8 mouse cellular contexts compared by ENCODE assay signal in the genomic region with DNA sequence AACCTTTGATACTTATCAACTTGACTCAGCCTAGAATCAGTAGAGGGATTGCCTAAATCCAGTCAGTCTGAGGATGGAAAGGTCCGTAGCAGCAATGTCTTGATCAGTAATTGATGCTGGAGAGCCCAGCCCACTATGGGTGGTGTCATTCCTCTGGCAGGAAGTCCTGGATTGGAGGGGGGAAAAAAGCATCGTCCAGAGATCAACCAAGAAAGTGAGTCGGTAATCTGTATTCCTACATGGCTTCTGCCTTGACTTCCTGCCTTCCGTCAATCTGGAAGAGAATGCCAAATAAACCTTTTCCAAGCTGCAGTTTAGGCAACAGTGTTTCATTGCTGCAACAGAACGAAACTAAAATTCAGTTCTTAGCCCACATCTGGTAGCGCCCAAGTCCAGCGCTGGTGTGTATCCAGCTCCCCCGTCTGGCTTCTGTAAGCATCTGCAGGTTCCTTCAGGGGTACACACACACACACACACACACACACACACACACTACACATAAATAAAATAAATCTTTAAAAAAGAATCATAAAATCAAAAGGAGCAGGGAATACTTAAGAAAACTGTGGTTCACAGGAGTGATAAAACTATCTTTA. TPM values are rescaled to one million over a fixed set of nuclear protein-coding genes. Genes with fewer than 3 reads are reported as not detected.
DNase-seq lines count a peak whose midpoint lies in the region; ATAC-seq and TF ChIP-seq lines count a peak whose summit lies in the region.

No protein-coding gene starts in this region.

- peak; percentile 42 for DNase-seq in cerebellum, adult 11-12 months
- no peak for DNase-seq in cerebellum, postnatal 25 days
- DNase-seq in neural tube, embryonic 11.5 days (ENCODE audit: low spot score) = no peak
- DNase-seq in neural tube, embryonic 10.5 days (ENCODE audit: extremely low spot score, low spot score) = no peak
- DNase-seq in limb, embryonic 11.5 days (ENCODE audit: low spot score) = no peak
- DNase-seq in stomach, postnatal 0 days (ENCODE audit: low spot score) = no peak
- no peak for DNase-seq in spleen, postnatal 4 days (ENCODE audit: low spot score in 2 of 2)
- DNase-seq in left cerebral cortex, adult 9 months (ENCODE audit: low spot score in 2 of 2) = no peak

- no peaks in the 10 kb centered on the region for H3K4me1 ChIP-seq in neural tube, embryonic 11.5 days (ENCODE audit: control insufficient read depth, insufficient read depth, low read length)
- no peaks in the 10 kb centered on the region for H3K4me1 ChIP-seq in limb, embryonic 11.5 days (ENCODE audit: control insufficient read depth, insufficient read depth, low read length)
- no peaks in the 10 kb centered on the region for H3K4me1 ChIP-seq in stomach, postnatal 0 days (replicated peaks; ENCODE audit: control insufficient read depth, insufficient read depth)

- H3K36me3 ChIP-seq in neural tube, embryonic 11.5 days (ENCODE audit: control insufficient read depth, insufficient read depth, low read length) = no peaks in the 10 kb centered on the region
- H3K36me3 ChIP-seq in limb, embryonic 11.5 days (ENCODE audit: control insufficient read depth, insufficient read depth, low read length) = no peaks in the 10 kb centered on the region
- no peaks in the 10 kb centered on the region for H3K36me3 ChIP-seq in stomach, postnatal 0 days (ENCODE audit: control insufficient read depth, insufficient read depth, low read length)

- no peak for TF ChIP-seq EP300 in stomach, postnatal 0 days (optimal IDR thresholded peaks at IDR 0.05)

- 88% methylated on average over 8 of the region's 8 CpGs for WGBS in neural tube, embryonic 11.5 days
- WGBS in limb, embryonic 11.5 days = 87% methylated on average over 8 of the region's 8 CpGs
- WGBS in stomach, postnatal 0 days = 78% methylated on average over 8 of the region's 8 CpGs

- H3K4me3 ChIP-seq in neural tube, embryonic 11.5 days (ENCODE audit: low read depth, low read length) = peak overlapping the region; percentile 1; the same call in 1 of the 2 replicates
- H3K4me3 ChIP-seq in limb, embryonic 11.5 days (ENCODE audit: low read depth, low read length) = peak overlapping the region; percentile 74
- peak overlapping the region; percentile 86; the same call in 1 of the 2 replicates for H3K4me3 ChIP-seq in stomach, postnatal 0 days (ENCODE audit: low read depth, low read length)

- H3K9me3 ChIP-seq in neural tube, embryonic 11.5 days (ENCODE audit: control insufficient read depth, low read length) = no peaks in the 10 kb centered on the region
- H3K9me3 ChIP-seq in limb, embryonic 11.5 days (ENCODE audit: control insufficient read depth, low read length) = no peaks in the 10 kb centered on the region
- no peaks in the 10 kb centered on the region for H3K9me3 ChIP-seq in stomach, postnatal 0 days (ENCODE audit: control insufficient read depth, low read length)

- no peak for ATAC-seq in neural tube, embryonic 11.5 days (ENCODE audit: insufficient read depth, low FRiP score, low TSS enrichment)
- ATAC-seq in limb, embryonic 11.5 days (ENCODE audit: insufficient number of reproducible peaks, low FRiP score, low TSS enrichment, low read depth) = no peak
- no peak for ATAC-seq in stomach, postnatal 0 days (ENCODE audit: low FRiP score, low TSS enrichment)

- H3K4me2 ChIP-seq in neural tube, embryonic 11.5 days (ENCODE audit: low read depth) = peak overlapping the region; percentile 83
- H3K4me2 ChIP-seq in limb, embryonic 11.5 days (ENCODE audit: low read depth, severe bottlenecking) = peak overlapping the region; percentile 91
- peak overlapping the region; percentile 80 for H3K4me2 ChIP-seq in stomach, postnatal 0 days (replicated peaks; ENCODE audit: low read depth)

- H3K27me3 ChIP-seq in neural tube, embryonic 11.5 days (ENCODE audit: control insufficient read depth, insufficient read depth, low read length) = no peaks in the 10 kb centered on the region
- no peaks in the 10 kb centered on the region for H3K27me3 ChIP-seq in limb, embryonic 11.5 days (ENCODE audit: control insufficient read depth, insufficient read depth, low read length)
- no peaks in the 10 kb centered on the region for H3K27me3 ChIP-seq in stomach, postnatal 0 days (ENCODE audit: control insufficient read depth, insufficient read depth, low read length)

- H3K27ac ChIP-seq in neural tube, embryonic 11.5 days (ENCODE audit: low read depth, low read length) = no peak overlapping the region
- H3K27ac ChIP-seq in limb, embryonic 11.5 days (replicated peaks; ENCODE audit: low read depth, low read length) = no peak overlapping the region
- H3K27ac ChIP-seq in stomach, postnatal 0 days (replicated peaks) = no peak overlapping the region; the same call in 1 of the 2 replicates

- no peak overlapping the region for H3K9ac ChIP-seq in neural tube, embryonic 11.5 days (ENCODE audit: low read length)
- H3K9ac ChIP-seq in limb, embryonic 11.5 days (ENCODE audit: low read length) = no peak overlapping the region
- H3K9ac ChIP-seq in stomach, postnatal 0 days (ENCODE audit: low read length) = peak overlapping the region; percentile 78; the same call in 1 of the 2 replicates

- 0 out of 2 replicates have a peak, but pooled peaks have one; percentile 25 for TF ChIP-seq CTCF in stomach, postnatal 0 days (IDR thresholded peaks at IDR 0.05; ENCODE audit: low read depth)

RNA-seq across cellular contexts. Expression of a gene that starts 1.0 kb away (rescaled TPM):
- polyA plus RNA-seq in neural tube, embryonic 11.5 days (2014; fragmentation: Nextera tagmentation; extraction: Ambion mirVana) = 15.4 and 16.8 TPM in 2 replicates
- 14.6 and 16.7 TPM in 2 replicates for polyA plus RNA-seq in limb, embryonic 11.5 days (2014; fragmentation: Nextera tagmentation; extraction: Ambion mirVana)
- polyA plus RNA-seq in stomach, postnatal 0 days (2015; fragmentation: Nextera tagmentation; extraction: Ambion mirVana) = 13.0 and 13.1 TPM in 2 replicates

RNA-seq across cellular contexts. Expression of a gene that starts 11.8 kb away (rescaled TPM):
- 39.4 and 45.0 TPM in 2 replicates for polyA plus RNA-seq in neural tube, embryonic 11.5 days (2014; fragmentation: Nextera tagmentation; extraction: Ambion mirVana)
- 44.4 and 45.7 TPM in 2 replicates for polyA plus RNA-seq in limb, embryonic 11.5 days (2014; fragmentation: Nextera tagmentation; extraction: Ambion mirVana)
- 38.2 and 39.1 TPM in 2 replicates for polyA plus RNA-seq in stomach, postnatal 0 days (2015; fragmentation: Nextera tagmentation; extraction: Ambion mirVana)

Comparison
In these comparisons a context has a peak if more than half of its experiments do, and no peak if none do; other contexts are left out.
1. H3K4me3 ChIP-seq: peak in every context shown above with its lines; median percentile 86 in stomach, postnatal 0 days; 74 in limb, embryonic 11.5 days; 1 in neural tube, embryonic 11.5 days.